Mouse (Mus musculus) spleen, postnatal 14 days (tissue): ENCODE results near the gene Phf11b.
"Not testable (repeated sequence)": the region's sequence is repeated elsewhere in the genome, so short reads cannot be mapped to it uniquely, and the experiment has no call there.

Experiments
- DNase-seq, 2 experiments: peaks; one replicate each; pipeline ENCODE4 v3.0.0; 2021 to 2022; ENCODE audit warnings: low spot score in 2 of 2

The Phf11b gene

DNA sequence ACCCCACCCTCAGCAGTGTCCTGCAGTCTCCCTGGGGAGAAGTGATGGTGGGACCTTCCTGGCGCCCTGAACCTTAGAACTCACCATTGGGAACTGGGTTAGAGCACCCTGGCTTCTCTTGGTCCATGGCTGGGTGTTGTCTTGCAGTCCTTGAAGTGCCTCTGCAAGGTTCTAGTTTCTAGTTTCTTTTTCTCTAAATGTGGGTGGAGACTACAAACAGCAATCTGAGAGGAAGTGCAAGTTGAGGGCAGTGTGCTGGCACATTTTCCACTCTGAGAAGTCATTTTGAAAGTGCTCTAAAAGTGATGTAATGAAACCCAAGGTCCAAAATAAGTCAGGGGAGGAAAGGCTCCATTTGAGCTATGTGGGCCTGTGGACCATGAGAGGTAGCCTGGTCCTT lies at the start of gene Phf11b:
Gene Phf11b, minus strand, starts transcription at position 163 of the 400 bp plus-strand sequence.
- peak in 1 of 2 experiments; percentile 5 for DNase-seq

DNA sequence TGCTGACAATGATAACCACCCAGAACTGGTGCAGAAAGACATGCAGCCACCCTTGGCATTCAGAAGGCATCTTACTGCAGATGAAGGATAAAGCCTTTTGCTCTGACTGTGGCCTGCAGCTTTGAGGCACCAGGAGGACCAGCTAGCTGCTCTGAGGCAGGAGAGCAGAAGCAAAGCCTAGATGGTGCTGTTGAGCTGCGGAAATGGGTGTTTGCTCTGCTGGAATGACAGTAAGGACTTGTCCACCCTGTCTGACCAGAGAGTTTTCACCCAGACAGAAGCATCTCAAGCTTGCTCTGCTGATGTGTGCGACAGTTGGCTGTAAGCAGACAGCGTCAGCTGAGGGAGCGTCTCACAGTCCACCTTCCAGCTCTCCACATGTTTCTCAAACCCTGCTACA lies 49.0 kb upstream of the Phf11b start:
- peak in 1 of 2 experiments; percentile 3 for DNase-seq

DNA sequence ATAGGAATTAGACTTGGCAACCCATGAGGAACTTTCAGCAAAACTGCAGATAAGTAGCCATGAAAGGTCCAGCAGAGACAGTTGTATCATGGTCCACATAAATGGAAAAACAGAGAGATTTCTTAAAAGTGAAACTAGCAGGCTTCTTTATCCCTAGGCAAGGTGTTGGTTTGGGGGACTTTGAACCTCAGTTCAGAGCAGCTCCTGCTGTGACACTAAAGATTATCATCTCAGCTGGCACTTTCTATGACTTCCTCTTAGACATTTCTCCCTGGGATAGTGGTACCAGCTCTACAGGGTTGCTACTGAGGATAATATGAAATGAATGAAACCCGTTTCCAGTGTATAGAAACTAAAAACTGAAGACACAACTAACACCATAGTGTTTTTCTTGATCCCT lies 48.4 kb upstream of the Phf11b start:
- DNase-seq, result no peak

DNA sequence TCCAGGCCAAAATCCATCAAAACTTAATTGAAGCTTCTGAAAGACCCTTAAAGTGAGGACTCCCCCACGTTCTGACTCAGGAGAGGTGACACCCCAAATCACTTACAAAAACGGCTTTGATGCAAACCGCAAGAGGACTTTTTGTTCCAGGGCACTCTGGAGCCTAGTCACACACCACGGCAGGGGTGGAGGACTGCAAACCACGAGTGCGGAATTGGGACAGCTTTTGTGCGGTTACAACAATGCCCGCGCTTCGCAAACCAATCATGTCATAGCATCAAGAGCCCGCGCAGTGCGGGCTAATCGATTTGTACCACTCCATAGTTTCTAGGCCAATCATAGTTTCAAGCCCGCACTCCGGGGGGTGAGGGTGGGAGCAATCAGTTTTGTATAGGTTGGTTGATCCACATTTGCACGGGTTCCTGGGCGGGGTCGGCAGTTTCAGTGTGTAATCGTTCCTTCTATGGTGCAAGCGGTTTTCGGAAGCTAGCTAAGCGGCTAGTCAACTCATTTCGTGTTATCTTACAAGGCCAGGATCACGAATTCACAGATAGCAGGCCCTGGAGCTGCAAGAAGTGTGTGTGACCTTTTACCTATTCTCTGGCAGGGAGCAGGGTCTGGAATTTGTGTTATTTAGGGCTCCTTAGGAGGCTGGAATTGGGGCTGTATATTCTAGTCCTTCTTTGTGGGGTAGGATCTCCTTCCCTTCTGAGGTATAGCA lies 29.4 kb upstream of the Phf11b start:
- no peak for DNase-seq

DNA sequence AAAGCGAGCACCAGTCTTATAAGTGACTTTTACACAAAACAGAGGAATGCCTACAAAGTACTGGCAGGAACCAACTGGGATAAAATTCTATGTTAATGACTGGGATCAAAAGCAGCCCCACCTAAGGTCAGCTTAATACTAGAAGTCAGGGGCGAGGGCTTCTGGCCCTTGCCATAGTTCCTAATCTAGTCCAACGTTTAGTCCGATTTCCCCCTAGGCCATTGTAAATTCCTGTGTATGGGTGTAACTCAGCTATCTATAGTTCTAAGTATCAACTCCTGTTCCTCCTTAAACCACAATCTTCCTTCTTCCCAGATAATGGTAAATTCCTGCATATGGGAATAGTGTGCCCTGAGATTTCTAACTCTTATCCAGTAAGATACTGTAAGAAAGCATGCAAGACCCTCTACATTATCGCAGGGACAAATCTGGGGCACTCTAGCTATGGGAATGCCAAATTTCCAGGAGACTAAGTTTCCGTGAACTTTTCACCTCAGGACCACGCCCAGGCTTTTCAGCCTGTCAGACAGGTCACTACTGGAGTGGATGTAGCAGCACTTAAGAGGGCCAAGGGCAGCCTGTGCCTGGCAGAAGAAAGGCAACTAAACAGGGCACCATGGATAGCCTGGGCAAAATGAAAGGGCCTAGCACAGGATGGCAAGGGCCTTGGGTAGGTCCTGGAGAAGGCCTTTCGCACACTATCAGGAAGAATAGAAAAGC lies 25.4 kb upstream of the Phf11b start:
- DNase-seq, result no peak

DNA sequence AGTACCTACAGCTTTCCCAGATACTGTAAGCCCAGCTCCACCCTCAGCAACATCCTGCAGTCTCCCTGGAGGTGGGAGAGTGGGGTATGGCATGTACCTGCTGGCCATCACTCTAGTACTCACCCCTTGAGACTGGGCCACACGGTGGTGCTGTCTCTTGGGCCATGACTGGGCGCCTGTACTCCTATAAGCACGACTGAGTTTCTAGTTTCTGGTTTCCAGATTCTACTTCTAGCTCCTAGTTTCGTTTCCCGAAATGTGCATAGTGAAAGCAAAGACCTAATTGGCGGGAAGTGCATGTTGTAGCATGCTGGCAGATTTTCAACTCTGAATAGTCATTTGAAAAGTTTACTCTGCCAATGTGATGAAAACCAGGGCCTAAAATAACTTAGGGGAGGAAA lies 24.1 kb upstream of the Phf11b start, which contains the start of gene Phf11d:
Gene Phf11d, minus strand, starts transcription at position 227 of the 401 bp plus-strand sequence.
- DNase-seq, result no peak

DNA sequence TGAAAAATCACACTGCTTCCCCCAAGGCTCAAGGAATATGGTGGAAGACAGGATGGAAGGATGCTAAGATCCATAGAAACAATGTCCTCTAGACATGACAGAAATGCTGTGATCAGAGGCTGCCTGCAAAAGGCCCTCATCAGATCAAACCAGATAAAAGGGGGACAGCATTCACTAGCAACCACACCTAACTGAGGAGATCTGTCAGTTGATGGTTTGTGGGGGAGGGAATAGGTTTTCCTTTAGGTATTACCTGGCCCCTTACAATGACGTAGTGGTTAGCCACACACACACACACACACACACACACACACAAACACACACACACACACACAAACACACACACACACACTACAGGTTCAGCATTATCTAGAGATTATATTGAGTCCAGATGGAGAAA lies 1.6 kb downstream of the Phf11b start:
- no peak for DNase-seq

DNA sequence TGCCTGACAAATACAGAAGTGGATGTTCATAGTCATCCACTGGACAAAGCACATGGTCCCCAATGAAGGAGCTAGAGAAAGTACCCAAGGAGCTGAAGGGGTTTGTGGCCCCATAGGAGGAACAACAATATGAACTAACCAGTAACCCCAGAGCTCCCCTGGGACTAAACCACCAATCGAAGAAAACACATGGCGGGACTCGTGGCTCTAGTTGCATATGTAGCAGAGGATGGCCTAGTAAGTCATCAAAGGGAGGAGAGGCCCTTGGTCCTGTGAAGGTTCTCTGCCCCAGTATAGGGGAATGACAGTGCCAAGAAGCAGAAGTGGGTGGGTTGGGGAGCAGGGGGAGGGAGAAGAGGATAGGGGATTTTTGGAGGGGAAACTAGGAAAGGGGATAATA lies 5.1 kb downstream of the Phf11b start:
- DNase-seq, result not testable (repeated sequence)

DNA sequence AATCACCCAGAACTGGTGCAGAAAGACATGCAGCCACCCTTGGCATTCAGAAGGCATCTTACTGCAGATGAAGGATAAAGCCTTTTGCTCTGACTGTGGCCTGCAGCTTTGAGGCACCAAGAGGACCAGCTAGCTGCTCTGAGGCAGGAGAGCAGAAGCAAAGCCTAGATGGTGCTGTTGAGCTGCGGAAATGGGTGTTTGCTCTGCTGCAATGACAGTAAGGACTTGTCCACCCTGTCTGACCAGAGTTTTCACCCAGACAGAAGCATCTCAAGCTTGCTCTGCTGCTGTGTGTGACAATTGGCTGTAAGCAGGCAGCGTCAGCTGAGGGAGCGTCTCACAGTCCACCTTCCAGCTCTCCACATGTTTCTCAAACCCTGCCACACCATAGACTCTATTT lies 10.7 kb downstream of the Phf11b start:
- not testable (repeated sequence) for DNase-seq

DNA sequence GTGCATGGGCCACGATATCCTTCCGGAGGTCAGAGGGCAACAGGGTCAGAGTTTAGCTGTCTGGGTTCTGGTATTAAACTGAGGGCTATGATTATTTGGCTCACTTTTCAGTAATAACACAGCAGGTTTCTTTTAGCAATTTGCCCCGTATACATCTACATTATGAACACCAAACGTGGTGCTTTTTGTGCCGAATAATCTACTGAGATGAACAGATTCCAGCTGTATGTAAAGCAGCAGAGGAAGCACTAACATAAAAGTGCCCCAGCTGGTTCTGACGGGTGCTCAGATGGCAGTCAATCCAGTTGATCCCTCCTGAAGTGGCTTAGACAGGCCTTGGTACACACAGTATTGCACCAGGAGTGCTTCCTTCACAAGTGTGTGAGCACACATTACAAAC lies 21.2 kb downstream of the Phf11b start:
- not testable (repeated sequence) for DNase-seq

DNA sequence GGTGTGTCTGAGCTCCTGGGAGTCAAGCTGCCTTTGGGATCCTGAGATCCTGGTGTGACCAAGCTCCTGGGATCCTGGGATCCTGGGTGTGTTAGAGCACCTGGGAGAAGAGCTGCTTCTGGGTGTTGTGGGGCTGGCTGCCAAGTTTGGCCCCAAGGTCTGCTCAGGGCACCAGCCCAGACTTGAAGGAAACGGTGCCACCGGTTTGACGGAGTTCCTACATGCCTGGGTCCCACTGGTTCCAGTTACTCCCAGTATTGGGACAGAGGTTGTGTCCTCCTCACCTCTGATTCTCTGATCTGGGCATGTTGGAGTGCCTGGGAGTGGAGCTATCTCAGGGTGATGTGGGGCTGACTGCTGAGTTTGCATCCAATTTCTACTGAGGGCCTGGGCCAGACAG lies 22.1 kb downstream of the Phf11b start:
- DNase-seq, result not testable (repeated sequence)

DNA sequence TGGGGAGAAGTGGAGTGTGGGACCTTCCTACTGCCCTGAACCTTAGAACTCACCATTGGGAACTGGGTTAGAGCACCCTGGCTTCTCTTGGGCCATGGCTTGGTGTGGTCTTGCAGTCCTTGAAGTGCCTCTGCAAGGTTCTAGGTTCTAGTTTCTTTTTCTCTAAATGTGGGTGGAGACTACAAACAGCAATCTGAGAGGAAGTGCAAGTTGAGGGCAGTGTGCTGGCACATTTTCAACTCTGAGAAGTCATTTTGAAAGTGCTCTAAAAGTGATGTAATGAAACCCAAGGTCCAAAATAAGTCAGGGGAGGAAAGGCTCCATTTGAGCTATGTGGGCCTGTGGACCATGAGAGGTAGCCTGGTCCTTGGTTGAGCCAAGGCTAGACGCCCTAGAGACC lies 43.8 kb downstream of the Phf11b start, which contains the start of gene Phf11a:
Gene Phf11a, minus strand, starts transcription at position 132 of the 400 bp plus-strand sequence.
- not testable (repeated sequence) for DNase-seq

DNA sequence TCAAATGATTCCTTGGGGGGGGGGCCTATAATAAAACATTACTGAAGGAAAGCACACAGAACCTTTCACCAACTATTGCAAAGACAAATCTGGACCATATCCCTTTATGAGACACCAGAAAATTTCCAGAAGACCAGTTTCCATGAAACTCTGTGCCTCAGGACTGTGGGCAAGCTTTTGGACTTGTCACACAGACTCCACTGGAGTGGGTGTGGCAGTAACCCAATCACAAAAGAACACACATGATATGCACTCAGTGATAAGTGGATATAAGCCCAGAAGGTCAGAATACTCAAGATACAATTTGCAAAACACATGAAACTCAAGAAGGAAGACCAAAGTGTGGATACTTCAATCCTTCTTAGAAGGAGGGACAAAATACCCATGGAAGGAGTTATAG lies 49.4 kb downstream of the Phf11b start:
- not testable (repeated sequence) for DNase-seq

DNA sequence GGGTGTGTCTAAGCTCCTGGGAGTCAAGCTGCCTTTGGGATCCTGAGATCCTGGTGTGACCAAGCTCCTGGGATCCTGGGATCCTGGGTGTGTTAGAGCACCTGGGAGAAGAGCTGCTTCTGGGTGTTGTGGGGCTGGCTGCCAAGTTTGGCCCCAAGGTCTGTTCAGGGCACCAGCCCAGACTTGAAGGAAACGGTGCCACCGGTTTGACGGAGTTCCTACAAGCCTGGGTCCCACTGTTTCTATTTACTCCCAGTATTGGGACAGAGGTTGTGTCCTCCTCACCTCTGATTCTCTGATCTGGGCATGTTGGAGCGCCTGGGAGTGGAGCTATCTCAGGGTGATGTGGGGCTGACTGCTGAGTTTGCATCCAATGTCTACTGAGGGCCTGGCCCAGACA lies 66.2 kb downstream of the Phf11b start:
- not testable (repeated sequence) for DNase-seq
